Mouse (Mus musculus): ENCODE data around the gene Msi2. TPM values are rescaled to one million over a fixed set of nuclear protein-coding genes. Genes with fewer than 3 reads are reported as not detected.

Gene Msi2
- total RNA-seq, 2 experiments from 2014 or later, result 116 to 123 TPM

DNA sequence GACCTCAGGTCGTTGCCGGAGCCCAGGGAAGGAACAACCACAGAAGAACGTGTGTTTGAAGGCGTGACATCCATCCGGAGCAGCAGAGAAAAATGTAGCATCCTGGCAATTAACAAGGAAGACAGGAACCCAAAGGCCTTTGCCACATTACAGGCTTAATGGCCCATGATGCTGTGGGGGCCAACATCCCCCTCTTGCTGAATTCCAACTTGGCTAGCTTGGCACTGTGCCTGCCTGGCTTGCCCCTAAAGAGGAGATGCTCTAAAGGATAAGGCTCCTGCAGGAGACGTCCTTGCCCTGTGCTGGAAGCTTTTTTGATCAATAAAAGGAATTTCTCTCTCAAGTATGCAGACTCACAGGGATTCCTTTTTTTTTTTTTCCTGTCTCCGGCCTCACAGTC lies 181.0 kb downstream of the Msi2 start:
- intact Hi-C loops (cut with DNase I), result no loop called here
- no peak for DNase-seq (ENCODE audit: low spot score in 2 of 2)

DNA sequence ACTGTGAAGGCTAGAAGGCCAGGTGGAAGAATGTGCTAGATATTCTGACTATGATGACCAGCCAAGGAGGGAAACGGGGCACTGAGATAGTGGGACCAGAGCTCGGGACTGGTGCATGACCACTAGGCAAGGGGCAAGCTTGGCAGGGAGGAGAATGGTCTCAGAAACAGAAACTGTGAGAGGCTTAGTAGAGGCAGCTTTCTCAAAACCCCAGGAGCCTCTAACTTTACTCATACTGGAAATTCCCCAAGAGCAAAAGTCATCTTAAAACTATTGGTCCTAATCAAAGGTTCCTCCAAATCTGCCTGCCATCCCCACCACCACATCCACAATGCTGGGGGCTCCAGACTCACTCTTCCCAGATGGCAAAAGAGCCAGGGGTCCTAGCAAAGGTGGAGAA lies 181.5 kb downstream of the Msi2 start:
- intact Hi-C loops (cut with DNase I), result no loop called here
- no peak for DNase-seq (ENCODE audit: low spot score in 2 of 2)

DNA sequence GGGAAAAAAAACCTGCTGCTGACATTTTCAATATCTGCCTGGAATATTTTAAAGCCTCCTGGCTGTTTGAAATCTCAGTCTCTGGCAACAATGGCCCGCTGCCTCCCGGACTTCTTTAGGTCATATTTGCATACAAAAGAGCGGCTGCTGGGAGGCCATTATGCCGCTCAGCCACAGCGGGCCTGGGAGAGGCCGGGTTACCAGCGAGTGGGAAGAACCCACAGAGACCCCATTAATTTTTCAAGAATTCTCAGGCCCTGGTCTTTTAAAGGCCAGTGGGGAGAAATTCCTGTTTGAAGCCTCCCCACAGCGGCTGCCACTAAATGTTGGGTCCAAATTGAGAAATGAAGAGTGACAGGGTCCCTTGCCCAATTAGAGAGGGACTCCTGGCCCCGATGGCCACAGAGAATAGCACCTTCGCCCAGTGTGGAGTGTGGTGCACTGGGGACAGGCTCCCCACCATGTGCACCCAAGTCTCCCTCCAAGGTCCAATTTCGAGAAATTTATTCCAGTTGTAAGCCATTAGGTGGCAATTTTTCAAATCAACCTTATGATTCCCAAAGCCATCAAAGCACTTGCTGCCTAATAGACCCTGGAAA lies 183.9 kb downstream of the Msi2 start:
- intact Hi-C loops (cut with DNase I), result no loop called here

DNA sequence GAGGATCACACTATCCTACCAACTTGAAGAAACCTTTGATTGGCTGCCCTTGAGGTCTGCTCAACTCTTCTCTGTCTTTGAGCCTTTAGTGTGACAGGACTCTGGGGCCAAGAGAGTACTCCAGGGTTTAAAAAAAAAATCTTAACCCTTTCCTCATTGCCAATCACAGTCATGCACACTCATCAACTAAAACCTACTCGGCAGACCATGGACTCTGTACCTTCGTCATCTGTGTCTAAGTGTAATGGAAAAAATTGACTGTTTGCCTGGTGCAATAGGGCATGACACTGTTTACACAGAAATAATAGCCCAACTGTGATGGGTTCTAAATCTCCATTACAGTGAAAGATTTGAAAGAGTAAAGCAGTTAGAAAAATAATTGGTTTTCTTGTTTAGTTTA lies 186.3 kb downstream of the Msi2 start:
- intact Hi-C loops (cut with DNase I), result no loop called here
- no peak for DNase-seq (ENCODE audit: low spot score in 2 of 2)

More for the DNA sequence above, 183.9 kb downstream of the Msi2 start:
- DNase-seq (ENCODE audit: low spot score in 2 of 2), result no peak

DNA sequence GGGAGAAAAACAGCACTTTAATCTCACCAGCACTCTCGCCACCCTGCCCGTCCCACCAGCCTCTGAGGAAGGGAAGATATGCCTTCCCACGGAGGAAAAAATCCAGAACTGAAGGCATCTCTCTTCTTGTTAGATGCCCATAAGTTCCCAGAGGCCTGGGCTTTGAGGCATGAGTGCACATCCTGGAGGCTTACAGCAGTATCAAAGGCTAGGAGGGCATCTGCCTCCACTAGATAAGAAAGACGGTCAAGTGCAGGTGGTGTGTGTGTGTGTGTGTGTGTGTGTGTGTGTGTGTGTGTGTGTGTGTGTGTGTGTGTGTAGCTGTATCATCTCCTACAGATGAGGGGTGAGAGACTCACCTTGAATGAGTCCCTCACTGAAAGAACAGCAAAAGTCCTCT lies 188.3 kb downstream of the Msi2 start:
- no peak for DNase-seq (ENCODE audit: low spot score in 2 of 2)
- intact Hi-C loops (cut with DNase I), result no loop called here

DNA sequence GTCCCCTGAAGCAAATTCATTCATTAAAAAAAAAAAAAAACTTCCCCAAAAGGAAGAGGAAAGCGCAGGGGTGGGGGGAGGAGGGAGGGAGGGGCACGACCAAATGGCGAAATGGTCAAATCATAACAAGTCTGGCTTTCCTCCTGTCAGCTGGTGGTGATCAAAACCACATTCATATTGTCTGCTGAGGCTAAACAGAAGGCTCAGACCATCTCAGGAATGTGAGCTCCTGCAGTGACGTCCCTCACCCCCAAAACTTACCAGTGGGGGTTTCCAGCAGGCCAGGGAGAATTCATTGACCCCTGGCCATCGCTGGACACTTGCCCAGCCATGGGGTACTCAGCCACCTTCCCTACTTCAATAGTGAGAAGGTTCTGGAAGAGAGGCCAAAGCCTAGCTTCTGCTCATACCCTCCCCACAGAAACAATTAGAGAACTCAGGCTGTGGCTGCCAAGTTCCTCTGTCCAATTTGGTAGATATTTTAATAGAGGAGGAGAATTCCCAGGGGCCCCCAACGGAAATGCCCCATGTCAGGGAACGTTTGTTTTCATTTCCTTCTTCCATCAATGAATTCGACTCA lies 189.7 kb downstream of the Msi2 start:
- intact Hi-C loops (cut with DNase I), result no loop called here
- DNase-seq (ENCODE audit: low spot score in 2 of 2), result no peak

DNA sequence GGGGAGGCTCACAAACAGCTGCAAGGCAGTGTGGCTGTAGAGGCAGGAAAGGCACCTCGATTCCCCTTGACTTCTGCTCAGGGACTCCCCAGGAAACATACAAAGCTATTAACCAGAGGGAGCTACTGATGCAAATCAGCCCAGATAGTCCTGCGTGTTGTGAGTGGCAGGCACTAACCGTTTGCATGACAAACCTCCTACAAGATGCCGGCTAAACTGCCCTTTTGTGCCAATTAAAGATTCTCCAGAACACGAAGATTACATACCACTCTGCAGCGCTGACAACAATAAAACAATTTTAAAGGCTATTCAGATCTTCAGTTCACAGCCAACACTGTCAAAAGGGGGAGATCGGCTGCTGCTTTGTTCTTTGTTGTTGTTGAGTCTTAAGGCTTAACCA lies 191.6 kb downstream of the Msi2 start:
- intact Hi-C loops (cut with DNase I), result no loop called here
- DNase-seq (ENCODE audit: low spot score in 2 of 2), result no peak

DNA sequence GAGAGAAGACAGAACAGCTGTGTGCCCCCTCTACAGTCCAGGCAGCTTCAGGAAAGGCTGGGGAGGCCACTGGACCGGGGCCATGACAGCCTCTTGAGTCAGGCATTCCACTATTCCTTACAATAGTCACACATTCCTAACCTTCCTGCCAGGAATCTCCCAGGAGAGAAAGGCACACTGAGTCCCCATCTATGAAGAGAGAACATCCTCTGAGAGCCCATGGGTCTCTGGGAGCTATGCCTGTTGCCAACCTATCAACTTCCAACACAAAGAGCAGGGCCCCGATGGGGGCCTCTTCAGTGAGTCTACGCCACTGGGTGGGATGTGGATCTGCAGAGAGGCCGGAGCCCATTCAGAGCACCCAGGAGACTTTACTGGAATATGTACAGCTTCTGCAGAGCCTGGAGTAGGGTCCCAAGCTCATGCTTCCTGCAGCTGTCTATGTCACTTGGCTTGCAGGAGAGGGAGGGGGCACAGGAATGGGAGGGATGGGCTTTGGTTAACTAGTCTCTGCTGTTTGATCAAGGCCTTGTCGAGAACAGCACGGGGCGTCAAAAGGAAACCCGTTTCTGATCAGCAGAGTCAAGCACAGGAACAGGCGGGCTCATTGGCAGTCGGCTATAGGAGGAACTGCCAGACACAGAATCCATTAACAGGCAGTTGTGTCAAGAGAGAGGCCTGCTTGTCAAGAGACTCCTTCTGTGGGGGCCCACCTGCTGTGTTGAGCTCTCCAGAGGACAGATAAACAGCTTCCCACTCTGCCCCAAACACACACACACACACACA lies 193.3 kb downstream of the Msi2 start:
- DNase-seq (ENCODE audit: low spot score in 2 of 2), result no peak
- intact Hi-C loops (cut with DNase I), result no loop called here

DNA sequence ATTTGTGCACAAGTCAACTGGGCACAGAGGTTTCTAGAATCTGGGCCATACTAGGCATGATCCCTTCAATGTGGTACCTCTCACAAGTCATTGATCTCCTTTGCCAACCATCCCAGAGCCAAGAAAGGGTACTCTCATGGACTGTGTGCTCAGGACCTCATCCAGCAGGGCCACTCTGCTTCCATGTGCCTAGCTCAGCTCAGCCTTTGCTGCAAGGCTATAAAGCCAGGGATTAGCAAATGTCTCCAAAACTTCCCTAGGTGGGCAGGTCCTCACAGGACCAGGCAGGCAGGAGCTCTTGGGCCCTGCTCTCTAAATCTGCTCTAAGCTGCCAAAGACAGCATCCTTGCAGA lies 193.9 kb downstream of the Msi2 start:
- intact Hi-C loops (cut with DNase I), result no loop called here

DNA sequence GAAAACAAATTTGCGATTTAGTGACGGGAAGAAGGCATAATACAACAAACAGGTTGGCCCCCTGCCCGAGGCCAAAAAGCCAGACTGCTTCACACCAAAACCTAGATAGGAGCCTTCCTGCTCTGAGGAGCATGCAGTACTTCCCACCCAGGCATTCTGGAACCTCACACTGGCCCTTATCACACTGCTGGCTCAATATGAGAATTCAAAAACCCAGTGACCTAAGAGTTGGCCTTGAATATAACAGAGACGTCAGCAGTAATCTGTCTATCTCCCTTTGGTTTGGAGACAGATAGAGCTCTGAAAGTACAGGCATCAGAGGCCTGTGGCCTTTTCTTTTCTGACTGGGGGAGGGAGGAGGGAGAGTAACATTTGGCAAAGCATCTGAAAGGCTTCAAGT lies 194.4 kb downstream of the Msi2 start:
- intact Hi-C loops (cut with DNase I), result no loop called here
- DNase-seq (ENCODE audit: low spot score in 2 of 2), result no peak

More for the DNA sequence above, 193.9 kb downstream of the Msi2 start:
- no peak for DNase-seq (ENCODE audit: low spot score in 2 of 2)

DNA sequence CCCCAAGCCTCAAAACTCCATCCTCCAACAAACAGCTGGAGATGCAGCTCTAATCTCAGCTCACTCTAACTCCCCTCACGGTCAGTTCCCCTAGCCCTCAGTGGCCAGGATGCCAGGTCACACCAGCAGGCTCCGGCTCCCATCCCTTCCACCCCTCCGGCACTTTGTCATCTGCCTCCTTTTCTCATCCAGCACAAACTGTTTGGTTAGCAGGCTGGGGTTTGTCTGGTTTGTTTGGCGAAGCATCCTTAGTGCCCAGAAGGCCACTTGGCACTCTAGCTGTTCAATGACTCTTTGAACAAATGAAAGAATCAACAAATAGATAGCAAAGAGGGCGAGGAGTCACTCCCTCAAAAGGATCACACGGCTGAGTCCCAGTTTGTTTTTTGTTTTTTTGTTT lies 194.8 kb downstream of the Msi2 start:
- intact Hi-C loops (cut with DNase I), result no loop called here
- no peak for DNase-seq (ENCODE audit: low spot score in 2 of 2)

DNA sequence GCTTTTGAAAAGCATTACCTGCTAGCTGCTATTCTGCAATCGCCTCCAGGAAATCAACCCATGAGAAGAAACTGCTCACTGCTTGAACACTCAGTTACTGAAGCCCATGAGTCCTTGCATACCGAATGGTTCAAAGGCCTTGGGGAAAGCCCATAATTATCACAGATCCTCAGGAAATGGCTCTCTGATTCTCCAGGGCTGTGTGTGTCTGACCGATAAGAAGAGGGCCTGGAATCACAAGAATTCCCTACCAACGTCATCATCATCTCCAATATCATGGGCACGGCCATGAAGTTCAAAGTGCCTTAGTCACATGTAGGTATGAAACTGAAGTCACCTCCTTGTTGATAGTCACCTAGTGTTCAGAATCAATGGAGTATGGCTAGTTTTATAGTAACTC lies 196.2 kb downstream of the Msi2 start:
- intact Hi-C loops (cut with DNase I), result no loop called here
- DNase-seq (ENCODE audit: low spot score in 2 of 2), result no peak

DNA sequence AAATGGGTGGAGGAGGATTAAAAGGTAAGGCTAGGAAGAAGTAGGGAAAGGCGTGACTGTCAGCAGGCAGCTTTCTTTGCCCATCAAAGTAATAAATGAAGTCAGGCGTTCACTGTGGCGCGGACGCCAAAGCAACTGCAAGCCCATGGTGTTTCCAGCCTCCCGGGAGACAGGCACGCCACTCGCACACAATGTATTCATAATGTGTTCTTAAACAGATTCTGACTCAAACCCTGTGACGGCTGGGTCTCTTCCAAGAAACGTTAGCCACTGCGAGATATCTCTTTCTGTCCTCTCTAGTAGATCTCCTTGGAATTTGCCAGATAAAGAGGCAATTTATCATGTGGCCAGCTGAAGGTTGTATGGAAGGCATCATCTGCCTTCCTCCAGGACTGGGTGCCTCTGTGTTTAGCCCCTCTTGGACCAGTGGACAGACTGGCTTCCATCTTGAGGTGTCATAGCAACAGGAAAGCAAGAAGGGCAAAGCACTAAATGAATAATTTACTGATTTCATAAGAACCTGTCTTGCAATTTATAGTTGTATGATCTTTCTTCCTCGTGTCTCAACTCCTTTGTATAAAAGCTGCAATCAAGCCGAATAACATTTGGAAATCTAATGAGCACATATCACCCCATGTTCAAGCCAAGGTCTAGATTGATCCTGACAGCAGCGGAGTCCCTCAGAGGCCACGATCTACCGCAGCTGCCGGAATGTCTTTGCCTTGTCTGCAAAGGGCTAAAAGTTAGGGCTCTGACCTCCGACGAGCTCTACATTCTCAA lies 197.2 kb downstream of the Msi2 start:
- DNase-seq (ENCODE audit: low spot score in 2 of 2), result peak in 1 of 2 experiments; percentile 19
- intact Hi-C loops (cut with DNase I), result no loop called here

DNA sequence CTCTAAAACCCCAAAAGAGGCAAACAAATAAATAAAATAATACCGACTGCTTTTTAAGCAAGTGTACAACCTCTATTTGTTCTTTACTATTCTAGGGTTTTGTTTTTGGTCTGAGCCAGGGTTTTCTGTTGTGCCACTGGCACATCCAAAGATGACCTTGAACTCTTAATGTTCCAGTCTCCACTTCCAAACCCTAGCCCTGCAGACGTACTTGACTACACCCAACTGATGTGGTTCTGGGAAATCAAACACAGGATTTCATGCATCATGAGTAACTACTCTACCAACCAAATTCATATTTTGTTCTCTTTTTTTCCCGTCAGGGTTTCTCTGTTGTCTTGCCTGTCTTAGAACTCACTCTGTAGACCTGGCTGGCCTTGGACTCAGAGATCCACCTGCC lies 200.0 kb downstream of the Msi2 start:
- DNase-seq (ENCODE audit: low spot score in 2 of 2), result no peak
- intact Hi-C loops (cut with DNase I), result no loop called here

DNA sequence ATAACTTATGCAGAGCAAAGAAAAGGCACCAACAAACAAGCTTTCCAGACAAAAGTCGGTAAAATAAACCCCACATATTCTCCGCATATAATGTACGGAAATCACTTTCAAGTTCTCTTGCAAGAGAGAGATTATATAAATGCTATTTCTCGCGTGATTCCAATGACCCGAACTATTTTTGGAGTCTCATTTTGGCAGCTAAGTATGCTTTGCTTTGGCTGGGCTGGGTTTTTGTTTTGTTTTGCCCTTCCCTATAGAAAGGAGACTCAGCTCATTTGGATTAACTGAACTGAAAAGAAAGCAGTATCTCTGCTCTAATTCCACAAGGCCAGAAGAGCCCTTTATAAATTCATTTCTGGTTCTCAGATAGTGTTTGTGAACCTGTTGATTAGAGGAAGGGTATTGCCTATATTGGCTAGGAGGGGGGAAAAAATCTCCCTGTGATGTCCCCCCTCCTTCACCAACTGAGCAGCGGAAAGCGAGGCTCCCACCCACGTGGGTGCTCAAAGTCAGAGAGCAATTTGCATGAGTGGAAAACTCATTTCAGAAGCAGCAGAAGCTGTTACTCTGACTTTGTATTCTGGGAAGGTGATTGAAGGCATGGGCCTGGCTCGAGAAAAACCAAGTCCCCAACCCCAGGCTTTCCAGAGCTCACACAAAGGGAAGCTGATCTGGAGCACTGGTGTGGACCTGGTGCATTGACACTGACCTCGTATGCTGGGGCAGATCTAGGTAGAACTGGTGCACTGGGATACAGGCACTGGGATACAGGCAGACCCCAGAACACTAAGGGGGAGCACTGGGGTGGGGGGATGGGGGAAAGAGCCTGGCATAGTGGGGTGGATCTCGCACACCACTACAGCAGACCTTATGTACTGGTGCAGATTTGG lies 201.5 kb downstream of the Msi2 start:
- no peak for DNase-seq (ENCODE audit: low spot score in 2 of 2)
- intact Hi-C loops (cut with DNase I), result no loop called here

DNA sequence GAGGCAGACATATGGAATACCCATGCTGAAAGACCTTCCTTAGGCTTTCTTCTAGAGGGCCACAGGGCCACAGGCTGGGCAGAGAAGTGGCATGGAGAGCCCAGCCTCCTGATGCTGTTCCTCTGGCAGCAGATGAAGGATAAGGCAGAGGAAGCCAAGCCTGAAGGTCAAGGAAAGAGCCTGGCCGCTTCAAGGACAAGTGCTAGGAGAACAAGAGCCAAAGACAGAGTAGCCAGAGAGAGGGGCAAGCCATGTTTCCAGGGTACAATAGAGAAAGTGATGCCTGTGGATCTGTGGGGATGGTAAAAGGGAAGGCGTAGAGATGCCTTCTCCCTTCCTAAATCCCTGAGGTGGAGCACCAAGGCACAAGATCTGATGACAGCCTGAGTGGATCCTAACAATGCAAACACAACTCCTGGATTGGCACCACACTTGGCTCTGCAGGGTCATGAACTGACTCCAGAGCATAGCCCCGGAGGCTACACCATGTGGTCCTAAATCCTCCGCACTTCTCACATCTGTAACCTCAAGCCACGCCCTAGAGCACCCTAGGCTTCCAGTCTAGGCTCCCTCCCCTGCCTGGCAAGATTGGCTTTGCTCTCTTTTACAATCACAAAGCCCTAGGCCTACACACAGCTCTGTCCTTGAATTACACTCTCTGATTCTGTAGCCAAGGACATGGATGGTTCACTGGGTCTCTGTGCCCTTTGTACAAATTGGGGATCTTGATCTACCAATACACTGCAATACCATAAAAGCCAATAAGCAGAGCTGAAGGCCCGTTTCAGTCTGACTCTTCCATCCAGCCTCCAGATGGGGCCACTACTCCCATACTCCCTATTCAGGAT lies 202.4 kb downstream of the Msi2 start:
- intact Hi-C loops (cut with DNase I), result no loop called here
- no peak for DNase-seq (ENCODE audit: low spot score in 2 of 2)

DNA sequence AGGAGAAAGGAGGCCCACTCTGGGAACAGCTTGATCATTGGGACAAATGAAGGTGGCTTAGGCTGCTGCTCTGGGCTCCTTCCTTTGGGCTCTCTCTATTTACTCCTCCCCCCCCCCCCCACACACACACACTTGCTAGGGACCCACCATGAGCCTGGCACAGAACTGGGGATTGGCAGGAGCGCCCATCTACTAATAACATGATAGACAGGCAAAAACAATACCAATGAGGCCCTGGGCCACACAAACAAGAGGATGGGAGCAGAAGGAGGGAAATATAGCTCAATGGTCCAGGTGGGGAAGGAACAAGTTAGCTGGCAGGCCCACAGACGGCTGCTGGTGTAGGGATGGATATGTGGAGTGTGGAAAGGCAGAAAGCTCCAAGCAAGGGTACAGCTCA lies 203.0 kb downstream of the Msi2 start:
- no peak for DNase-seq (ENCODE audit: low spot score in 2 of 2)
- intact Hi-C loops (cut with DNase I), result no loop called here

DNA sequence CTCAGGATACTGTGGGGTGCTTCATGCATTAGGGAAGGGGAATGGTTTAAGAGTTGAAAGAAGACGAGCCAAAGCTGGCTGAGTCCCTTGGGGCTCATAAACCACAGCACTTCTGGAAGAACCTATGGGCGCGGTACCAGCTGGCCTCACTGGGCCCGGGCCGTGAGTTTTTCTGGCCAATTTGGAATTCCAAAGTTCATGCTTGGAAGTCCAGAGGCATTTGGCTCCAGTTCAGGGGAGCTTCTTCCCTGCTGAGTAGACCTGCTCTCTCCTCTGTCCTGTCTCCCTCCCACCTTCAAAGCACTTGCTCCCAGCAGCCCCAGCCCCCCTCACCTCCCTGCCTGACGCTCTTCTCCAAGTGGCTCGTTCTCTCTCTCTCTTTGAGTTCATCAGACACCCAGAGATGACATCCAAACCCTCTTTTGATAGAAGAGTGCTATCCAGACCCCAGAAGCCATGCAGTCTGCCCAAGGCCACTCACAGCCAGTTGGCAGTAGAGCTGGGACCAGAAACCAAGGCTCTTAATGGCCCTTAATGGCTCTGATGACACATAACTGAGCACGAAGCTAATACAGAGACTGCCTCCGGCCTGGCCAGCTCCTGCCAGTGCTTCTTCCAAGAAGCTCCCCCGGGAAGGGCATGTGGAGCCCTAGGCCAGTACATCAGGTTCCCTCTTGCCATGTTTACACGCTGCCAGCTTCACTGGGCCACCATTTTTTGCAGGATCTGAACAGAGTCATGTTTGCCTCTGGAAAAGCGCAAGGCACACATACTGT lies 204.0 kb downstream of the Msi2 start:
- no peak for DNase-seq (ENCODE audit: low spot score in 2 of 2)
- intact Hi-C loops (cut with DNase I), result no loop called here
